Mouse (Mus musculus) cerebellum, postnatal 10 days (tissue): ENCODE measurements at regions not wholly inside any gene's neighbourhood (a gene's known extent, or its start where the extent isn't known, plus 50 kb on each side); places are given as distances from the start of the nearest gene placed in this dataset.
A peak's percentile ranks its signal among the peaks of the same experiment; 100 is the strongest.
"Not testable (repeated sequence)": the region's sequence is repeated elsewhere in the genome, so short reads cannot be mapped to it uniquely, and the experiment has no call there.

Experiments used
- DNase-seq, 2 experiments: peaks; one replicate each; pipeline ENCODE4 v3.0.0; 2021; ENCODE audit warnings: mixed read lengths in 2 of 2

GRCm38 (mm10) chr2:123655551-123655950 lies 434.2 kb upstream of the Sema6d start:
- DNase-seq = no peak

GRCm38 (mm10) chr2:123688290-123689030 lies 401.3 kb upstream of the Sema6d start:
- no peak for DNase-seq

GRCm38 (mm10) chr2:123689801-123690200 lies 400.0 kb upstream of the Sema6d start:
- no peak for DNase-seq

- DNase-seq = no peak
Observed at GRCm38 (mm10) chr2:123739688-123740087, 350.1 kb upstream of the Sema6d start.

GRCm38 (mm10) chr2:123740541-123740940 lies 349.2 kb upstream of the Sema6d start:
- no peak for DNase-seq

- DNase-seq = no peak
Observed at GRCm38 (mm10) chr2:123754220-123754619, 335.5 kb upstream of the Sema6d start.

GRCm38 (mm10) chr2:123754656-123755499 lies 334.9 kb upstream of the Sema6d start:
- DNase-seq = not testable (repeated sequence)

GRCm38 (mm10) chr2:123799226-123799786 lies 290.5 kb upstream of the Sema6d start:
- DNase-seq = peak; percentile 69 to 71

GRCm38 (mm10) chr2:123805646-123806045 lies 284.1 kb upstream of the Sema6d start:
- DNase-seq = peak; percentile 62 to 63

GRCm38 (mm10) chr2:123806370-123806769 lies 283.4 kb upstream of the Sema6d start:
- peak; percentile 58 to 71 for DNase-seq

- peak; percentile 19 to 32 for DNase-seq
Observed at GRCm38 (mm10) chr2:123813182-123813949, 276.4 kb upstream of the Sema6d start.

GRCm38 (mm10) chr2:123813950-123814337 lies 275.8 kb upstream of the Sema6d start:
- no peak for DNase-seq

- DNase-seq = peak; percentile 25 to 37
Observed at GRCm38 (mm10) chr2:123816627-123817026, 273.1 kb upstream of the Sema6d start.

- no peak for DNase-seq
Observed at GRCm38 (mm10) chr2:123833540-123834136, 256.1 kb upstream of the Sema6d start.
